Mouse (Mus musculus) MEL (cell line): ENCODE measurements around the gene Hoxa5.

ENCODE experiments used
- CTCF ChIP-seq, 3 experiments: IDR thresholded peaks in 2 of 3; conservative IDR thresholded peaks in 1 of 3; 2 replicates each; pipeline ENCODE4 v1.5.1; 2011 to 2012; ENCODE audit warnings: low read length in 3 of 3, low read depth in 2 of 3, mild to moderate bottlenecking in 2 of 3, improper control_type of control experiment in 1 of 3, inconsistent platforms in 1 of 3, mixed read lengths in 1 of 3, moderate library complexity in 1 of 3; ENCODE audit not compliant: control insufficient read depth in 1 of 3, insufficient read depth in 1 of 3, poor library complexity in 1 of 3, severe bottlenecking in 1 of 3
- E2F4 ChIP-seq: IDR thresholded peaks from 2 replicates; pipeline ENCODE4 v1.6.1; 2011; ENCODE audit warnings: low read depth, low read length, improper control_type of control experiment, borderline replicate concordance
- ELF1 ChIP-seq: IDR thresholded peaks from 2 replicates; pipeline ENCODE4 v1.6.1; 2014; ENCODE audit warnings: low read depth, mild to moderate bottlenecking, inconsistent platforms, low read length, improper control_type of control experiment, moderate library complexity
- EP300 ChIP-seq, 2 experiments: IDR thresholded peaks; 2 replicates each; pipeline ENCODE4 v1.6.1; 2011; ENCODE audit warnings: improper control_type of control experiment in 2 of 2, low read length in 2 of 2, low read depth in 1 of 2, mild to moderate bottlenecking in 1 of 2
- GATA1 ChIP-seq: IDR thresholded peaks from 2 replicates; pipeline ENCODE4 v1.6.1; 2011; ENCODE audit warnings: low read depth, low read length, improper control_type of control experiment
- MAX ChIP-seq: IDR thresholded peaks from 2 replicates; pipeline ENCODE4 v1.6.1; 2011; ENCODE audit warnings: low read length, improper control_type of control experiment
- POLR2A ChIP-seq, 2 experiments: IDR thresholded peaks; 2 replicates each; pipeline ENCODE4 v1.6.1; 2011 to 2012; ENCODE audit warnings: low read length in 2 of 2, mild to moderate bottlenecking in 2 of 2, control low read depth in 1 of 2, improper control_type of control experiment in 1 of 2, low read depth in 1 of 2, moderate library complexity in 1 of 2; ENCODE audit not compliant: control insufficient read depth in 1 of 2, insufficient read depth in 1 of 2, poor library complexity in 1 of 2
- POLR2AphosphoS5 ChIP-seq: IDR thresholded peaks from 2 replicates; pipeline ENCODE4 v1.6.1; 2012; ENCODE audit warnings: low read depth, borderline replicate concordance, mild to moderate bottlenecking, inconsistent platforms, low read length, moderate library complexity, mixed read lengths
- TAL1 ChIP-seq: IDR thresholded peaks from 2 replicates; pipeline ENCODE4 v1.6.1; 2012; ENCODE audit warnings: mild to moderate bottlenecking, inconsistent platforms, low read length, moderate library complexity, mixed read lengths
- TCF12 ChIP-seq: IDR thresholded peaks from 2 replicates; pipeline ENCODE4 v1.6.1; 2014; ENCODE audit warnings: low read depth, mild to moderate bottlenecking, inconsistent platforms, low read length, improper control_type of control experiment, moderate library complexity

DNA sequence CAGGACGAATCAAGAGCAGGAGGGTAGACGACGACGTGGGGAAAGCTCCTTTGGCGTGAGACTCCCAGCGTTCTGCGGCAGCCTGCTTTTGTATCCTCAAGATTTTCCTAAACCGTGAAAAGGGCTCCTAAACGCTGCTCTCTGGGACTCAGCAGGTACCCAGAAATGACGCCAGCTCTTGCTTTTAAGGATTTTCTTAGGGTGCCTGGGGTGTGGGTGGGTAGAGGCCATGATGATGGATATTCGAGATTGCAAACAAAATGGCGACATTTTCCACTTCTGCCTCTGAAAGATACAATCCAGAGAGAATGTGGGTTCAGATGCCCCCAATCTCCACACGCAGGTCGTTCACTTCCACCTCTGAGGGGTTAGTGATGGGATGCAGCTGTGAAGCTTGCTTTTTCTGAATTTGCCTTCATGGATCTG lies 36.6 kb downstream of the Hoxa5 start:
- TF ChIP-seq CTCF (IDR thresholded peaks at IDR 0.05 in 2 of 3, conservative IDR thresholded peaks at IDR 0.05 in 1 of 3; ENCODE audit: control insufficient read depth in 1 of 3, insufficient read depth in 1 of 3, low read depth in 2 of 3, low read length in 3 of 3, poor library complexity in 1 of 3, severe bottlenecking in 1 of 3) = no peak
- no peak for TF ChIP-seq MAX
- TF ChIP-seq TCF12 = no peak
- no peak for TF ChIP-seq GATA1
- TF ChIP-seq POLR2A (IDR thresholded peaks at IDR 0.05; ENCODE audit: control insufficient read depth in 1 of 2, insufficient read depth in 1 of 2, low read depth in 1 of 2, low read length in 2 of 2, poor library complexity in 1 of 2) = no peak
- TF ChIP-seq ELF1 = no peak
- no peak for TF ChIP-seq EP300 (IDR thresholded peaks at IDR 0.05; ENCODE audit: low read depth in 1 of 2, low read length in 2 of 2)
- no peak for TF ChIP-seq TAL1
- TF ChIP-seq E2F4 = no peak
- TF ChIP-seq POLR2AphosphoS5 = no peak
